Mouse (Mus musculus): ENCODE results near the gene Rcn1. TPM values are rescaled to one million over a fixed set of nuclear protein-coding genes. Genes with fewer than 3 reads are reported as not detected.

Rcn1 gene
- polyA plus RNA-seq, 1 experiment from 2014 or later, result 127 TPM

DNA sequence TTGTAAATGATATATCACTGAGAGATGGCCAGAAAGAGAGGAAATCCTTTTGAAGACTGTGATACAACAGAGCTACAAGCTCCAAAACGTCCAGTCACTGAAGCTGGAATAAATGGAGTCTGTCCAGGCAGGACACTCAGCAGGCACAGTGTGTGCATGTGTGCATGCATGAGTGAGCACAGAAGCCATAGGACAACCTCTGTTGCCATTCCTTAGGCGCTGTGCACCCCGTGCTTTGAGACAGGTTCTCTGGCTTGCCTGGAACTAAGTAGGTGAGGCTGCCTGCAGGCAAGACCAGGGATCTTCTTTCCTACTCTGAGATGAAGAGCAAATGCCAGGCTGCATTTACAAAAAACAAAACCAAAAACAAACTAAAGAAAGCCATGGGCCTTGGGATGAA is 14.1 kb downstream of the Rcn1 start:
- peaks cover 65% of the 10 kb centered on the region for H3K36me3 ChIP-seq (ENCODE audit: control insufficient read depth, insufficient read depth, low read length)

DNA sequence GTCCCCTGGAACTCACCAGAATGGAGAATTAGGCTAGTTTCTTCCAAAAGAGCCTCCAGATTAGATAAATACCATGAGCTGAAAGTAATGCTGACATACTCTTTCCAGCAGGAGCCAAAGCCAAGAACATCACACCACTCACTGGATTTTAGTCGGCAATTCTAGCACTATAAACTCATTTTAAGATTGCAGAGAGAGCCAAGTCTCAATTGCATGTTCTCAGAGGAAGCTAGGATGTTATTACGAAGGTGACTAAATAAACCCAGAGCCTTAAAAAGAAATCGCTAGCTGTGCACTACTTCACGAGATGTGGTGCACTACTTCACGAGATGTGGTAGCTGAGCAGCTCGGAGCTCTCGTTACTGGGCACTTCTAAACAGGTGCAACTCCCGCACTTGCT is 16.1 kb downstream of the Rcn1 start:
- Histone ChIP-seq H3K36me3 (ENCODE audit: control insufficient read depth, insufficient read depth, low read length) (peaks cover 46% of the 10 kb centered on the region), H3K9me3 (ENCODE audit: control insufficient read depth, low read length) (no peaks in the 10 kb centered on the region), H3K4me2 (ENCODE audit: low read length) (no peak overlapping the region), H3K4me1 (ENCODE audit: control insufficient read depth in 2 of 2, insufficient read depth in 2 of 2, low read length in 2 of 2) (no peaks in the 10 kb centered on the region), H3K9ac (ENCODE audit: low read length) (no peak overlapping the region), H3K27ac (replicated peaks in 1 of 2; ENCODE audit: control insufficient read depth in 1 of 2, insufficient read depth in 1 of 2, low read depth in 2 of 2, low read length in 2 of 2) (no peak overlapping the region), H3K4me3 (ENCODE audit: control insufficient read depth in 1 of 2, insufficient read depth in 1 of 2, low read depth in 1 of 2, low read length in 2 of 2) (no peak overlapping the region), H3K27me3 (ENCODE audit: control insufficient read depth, insufficient read depth, low read length) (no peaks in the 10 kb centered on the region)
- no peak for ATAC-seq (ENCODE audit: insufficient number of reproducible peaks, insufficient read depth, low FRiP score, low read depth)
- WGBS, result 80% methylated on average over 8 of the region's 8 CpGs

More for the DNA sequence above, 14.1 kb downstream of the Rcn1 start:
- 72% methylated on average over 3 of the region's 3 CpGs for WGBS
- Histone ChIP-seq H3K4me2 (ENCODE audit: low read length) (no peak overlapping the region), H3K27ac (replicated peaks in 1 of 2; ENCODE audit: control insufficient read depth in 1 of 2, insufficient read depth in 1 of 2, low read depth in 2 of 2, low read length in 2 of 2) (no peak overlapping the region), H3K4me1 (ENCODE audit: control insufficient read depth in 2 of 2, insufficient read depth in 2 of 2, low read length in 2 of 2) (no peaks in the 10 kb centered on the region), H3K4me3 (ENCODE audit: control insufficient read depth in 1 of 2, insufficient read depth in 1 of 2, low read depth in 1 of 2, low read length in 2 of 2) (no peak overlapping the region), H3K9me3 (ENCODE audit: control insufficient read depth, low read length) (no peaks in the 10 kb centered on the region), H3K9ac (ENCODE audit: low read length) (no peak overlapping the region), H3K27me3 (ENCODE audit: control insufficient read depth, insufficient read depth, low read length) (no peaks in the 10 kb centered on the region)
- ATAC-seq (ENCODE audit: insufficient number of reproducible peaks, insufficient read depth, low FRiP score, low read depth), result no peak

- H3K27ac ChIP-seq (replicated peaks in 1 of 2; ENCODE audit: control insufficient read depth in 1 of 2, insufficient read depth in 1 of 2, low read depth in 2 of 2, low read length in 2 of 2), result no peak overlapping the region
- 71% methylated on average over 3 of the region's 3 CpGs for WGBS
- peaks cover 24% of the 10 kb centered on the region for H3K36me3 ChIP-seq (ENCODE audit: control insufficient read depth, insufficient read depth, low read length)
- ATAC-seq (ENCODE audit: insufficient number of reproducible peaks, insufficient read depth, low FRiP score, low read depth), result no peak
- H3K9me3 ChIP-seq (ENCODE audit: control insufficient read depth, low read length), result no peaks in the 10 kb centered on the region
- no peak overlapping the region for H3K4me2 ChIP-seq (ENCODE audit: low read length)
- H3K9ac ChIP-seq (ENCODE audit: low read length), result no peak overlapping the region
- no peak overlapping the region for H3K4me3 ChIP-seq (ENCODE audit: control insufficient read depth in 1 of 2, insufficient read depth in 1 of 2, low read depth in 1 of 2, low read length in 2 of 2)
- no peaks in the 10 kb centered on the region for H3K4me1 ChIP-seq (ENCODE audit: control insufficient read depth in 2 of 2, insufficient read depth in 2 of 2, low read length in 2 of 2)
- H3K27me3 ChIP-seq (ENCODE audit: control insufficient read depth, insufficient read depth, low read length), result no peaks in the 10 kb centered on the region
Observed at GRCm38 (mm10) chr2:105380757-105381319, 18.3 kb downstream of the Rcn1 start.

GRCm38 (mm10) chr2:105379682-105380081 is 19.4 kb downstream of the Rcn1 start:
- 75% methylated on average over 1 of the region's 1 CpGs for WGBS
- Histone ChIP-seq H3K4me1 (ENCODE audit: control insufficient read depth in 2 of 2, insufficient read depth in 2 of 2, low read length in 2 of 2) (no peaks in the 10 kb centered on the region), H3K27ac (replicated peaks in 1 of 2; ENCODE audit: control insufficient read depth in 1 of 2, insufficient read depth in 1 of 2, low read depth in 2 of 2, low read length in 2 of 2) (no peak overlapping the region), H3K36me3 (ENCODE audit: control insufficient read depth, insufficient read depth, low read length) (peaks cover 13% of the 10 kb centered on the region), H3K4me2 (ENCODE audit: low read length) (no peak overlapping the region), H3K9ac (ENCODE audit: low read length) (no peak overlapping the region), H3K4me3 (ENCODE audit: control insufficient read depth in 1 of 2, insufficient read depth in 1 of 2, low read depth in 1 of 2, low read length in 2 of 2) (no peak overlapping the region), H3K9me3 (ENCODE audit: control insufficient read depth, low read length) (no peaks in the 10 kb centered on the region), H3K27me3 (ENCODE audit: control insufficient read depth, insufficient read depth, low read length) (no peaks in the 10 kb centered on the region)
- no peak for ATAC-seq (ENCODE audit: insufficient number of reproducible peaks, insufficient read depth, low FRiP score, low read depth)

- ATAC-seq (ENCODE audit: insufficient number of reproducible peaks, insufficient read depth, low FRiP score, low read depth), result no peak
- Histone ChIP-seq H3K4me1 (ENCODE audit: control insufficient read depth in 2 of 2, insufficient read depth in 2 of 2, low read length in 2 of 2) (no peaks in the 10 kb centered on the region), H3K9ac (ENCODE audit: low read length) (no peak overlapping the region), H3K4me2 (ENCODE audit: low read length) (no peak overlapping the region), H3K36me3 (ENCODE audit: control insufficient read depth, insufficient read depth, low read length) (no peaks in the 10 kb centered on the region), H3K27me3 (ENCODE audit: control insufficient read depth, insufficient read depth, low read length) (no peaks in the 10 kb centered on the region), H3K9me3 (ENCODE audit: control insufficient read depth, low read length) (no peaks in the 10 kb centered on the region), H3K27ac (replicated peaks in 1 of 2; ENCODE audit: control insufficient read depth in 1 of 2, insufficient read depth in 1 of 2, low read depth in 2 of 2, low read length in 2 of 2) (no peak overlapping the region), H3K4me3 (ENCODE audit: control insufficient read depth in 1 of 2, insufficient read depth in 1 of 2, low read depth in 1 of 2, low read length in 2 of 2) (no peak overlapping the region)
- WGBS, result 84% methylated on average over 4 of the region's 4 CpGs
Observed at GRCm38 (mm10) chr2:105375705-105376104, 23.4 kb downstream of the Rcn1 start.

DNA sequence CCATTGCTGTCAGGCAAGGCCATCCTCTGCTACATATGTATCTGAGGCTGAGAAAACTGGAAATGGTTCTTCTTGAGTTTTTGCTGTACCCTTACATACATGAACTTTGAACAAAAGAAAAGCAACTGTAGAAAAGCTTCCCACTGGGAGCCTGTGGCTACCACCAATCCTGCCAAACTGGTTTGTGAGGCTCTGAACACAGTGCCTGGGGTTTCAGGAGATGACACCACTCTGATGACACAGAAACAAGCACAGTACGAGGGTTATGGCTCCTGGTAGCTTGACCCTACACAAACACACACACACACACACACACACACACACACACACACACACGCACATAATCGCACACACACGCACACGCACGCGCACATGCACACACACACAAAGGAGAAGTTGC is 23.9 kb downstream of the Rcn1 start:
- H3K9ac ChIP-seq (ENCODE audit: low read length), result no peak overlapping the region
- no peaks in the 10 kb centered on the region for H3K36me3 ChIP-seq (ENCODE audit: control insufficient read depth, insufficient read depth, low read length)
- peaks cover 0 to 2% of the 10 kb centered on the region in 2 experiments; a peak in 1 of 4 replicates for H3K4me1 ChIP-seq (ENCODE audit: control insufficient read depth in 2 of 2, insufficient read depth in 2 of 2, low read length in 2 of 2)
- no peak for ATAC-seq (ENCODE audit: insufficient number of reproducible peaks, insufficient read depth, low FRiP score, low read depth)
- no peak overlapping the region for H3K27ac ChIP-seq (replicated peaks in 1 of 2; ENCODE audit: control insufficient read depth in 1 of 2, insufficient read depth in 1 of 2, low read depth in 2 of 2, low read length in 2 of 2)
- H3K4me3 ChIP-seq (ENCODE audit: control insufficient read depth in 1 of 2, insufficient read depth in 1 of 2, low read depth in 1 of 2, low read length in 2 of 2), result no peak overlapping the region
- H3K27me3 ChIP-seq (ENCODE audit: control insufficient read depth, insufficient read depth, low read length), result no peaks in the 10 kb centered on the region
- no peaks in the 10 kb centered on the region for H3K9me3 ChIP-seq (ENCODE audit: control insufficient read depth, low read length)
- H3K4me2 ChIP-seq (ENCODE audit: low read length), result no peak overlapping the region
- WGBS, result 71% methylated on average over 7 of the region's 7 CpGs

- 77% methylated on average over 11 of the region's 11 CpGs for WGBS
- H3K27ac ChIP-seq (replicated peaks in 1 of 2; ENCODE audit: control insufficient read depth in 1 of 2, insufficient read depth in 1 of 2, low read depth in 2 of 2, low read length in 2 of 2), result no peak overlapping the region
Observed at GRCm38 (mm10) chr2:105373658-105374057, 25.5 kb downstream of the Rcn1 start.

DNA sequence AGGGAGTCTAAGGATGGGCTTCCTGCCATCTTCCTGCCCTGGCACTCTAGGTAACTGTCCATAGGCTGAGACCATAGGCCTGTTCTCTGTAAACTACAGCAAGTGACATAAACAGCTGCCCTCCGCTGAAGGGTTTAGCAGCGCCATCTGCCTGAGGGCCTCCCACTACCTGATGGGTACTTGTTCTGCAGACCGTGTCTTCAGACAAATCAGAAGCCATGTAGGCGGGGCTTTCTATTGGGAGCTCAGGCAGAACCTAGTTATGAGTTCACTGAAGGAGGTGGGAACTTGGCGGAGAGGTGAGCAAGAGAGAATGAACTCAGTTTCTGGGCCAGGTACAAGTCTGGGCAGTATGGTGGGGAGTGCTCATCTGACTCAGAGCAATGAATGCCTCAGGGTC is 26.4 kb downstream of the Rcn1 start:
- H3K27me3 ChIP-seq (ENCODE audit: control insufficient read depth, insufficient read depth, low read length), result no peaks in the 10 kb centered on the region
- H3K4me1 ChIP-seq (ENCODE audit: control insufficient read depth in 2 of 2, insufficient read depth in 2 of 2, low read length in 2 of 2), result peaks cover 0 to 4% of the 10 kb centered on the region in 2 experiments; a peak in 1 of 4 replicates
- H3K4me2 ChIP-seq (ENCODE audit: low read length), result no peak overlapping the region
- no peak overlapping the region for H3K4me3 ChIP-seq (ENCODE audit: control insufficient read depth in 1 of 2, insufficient read depth in 1 of 2, low read depth in 1 of 2, low read length in 2 of 2)
- H3K36me3 ChIP-seq (ENCODE audit: control insufficient read depth, insufficient read depth, low read length), result no peaks in the 10 kb centered on the region
- no peak overlapping the region for H3K27ac ChIP-seq (replicated peaks in 1 of 2; ENCODE audit: control insufficient read depth in 1 of 2, insufficient read depth in 1 of 2, low read depth in 2 of 2, low read length in 2 of 2)
- H3K9me3 ChIP-seq (ENCODE audit: control insufficient read depth, low read length), result no peaks in the 10 kb centered on the region
- no peak overlapping the region for H3K9ac ChIP-seq (ENCODE audit: low read length)
- 0 out of 2 replicates have a peak, but pooled peaks have one; percentile 17 for ATAC-seq (ENCODE audit: insufficient number of reproducible peaks, insufficient read depth, low FRiP score, low read depth)
- 75% methylated on average over 5 of the region's 5 CpGs for whole genome bisulfite sequencing

More at GRCm38 (mm10) chr2:105373658-105374057, 25.5 kb downstream of the Rcn1 start:
- Histone ChIP-seq H3K9ac (ENCODE audit: low read length) (no peak overlapping the region), H3K36me3 (ENCODE audit: control insufficient read depth, insufficient read depth, low read length) (no peaks in the 10 kb centered on the region), H3K4me3 (ENCODE audit: control insufficient read depth in 1 of 2, insufficient read depth in 1 of 2, low read depth in 1 of 2, low read length in 2 of 2) (no peak overlapping the region), H3K4me1 (ENCODE audit: control insufficient read depth in 2 of 2, insufficient read depth in 2 of 2, low read length in 2 of 2) (peaks cover 0 to 4% of the 10 kb centered on the region in 2 experiments; a peak in 1 of 4 replicates), H3K27me3 (ENCODE audit: control insufficient read depth, insufficient read depth, low read length) (no peaks in the 10 kb centered on the region), H3K4me2 (ENCODE audit: low read length) (no peak overlapping the region), H3K9me3 (ENCODE audit: control insufficient read depth, low read length) (no peaks in the 10 kb centered on the region)
- no peak for ATAC-seq (ENCODE audit: insufficient number of reproducible peaks, insufficient read depth, low FRiP score, low read depth)

All from heart, embryonic 14.5 days (tissue).